Mouse (Mus musculus) layer of hippocampus, postnatal 10 days (tissue): ENCODE data around the gene Adh7. TPM values are rescaled to one million over a fixed set of nuclear protein-coding genes. Genes with fewer than 3 reads are reported as not detected.
A peak's percentile ranks its signal among the peaks of the same experiment; 100 is the strongest.

Source experiments
- DNase-seq, 2 experiments: peaks; one replicate each; pipeline ENCODE4 v3.0.0; 2021; ENCODE audit warnings: low spot score in 2 of 2
- total RNA-seq, 2 experiments: library from RNA; stranded (reverse); gene quantifications; 2 replicates each; pipeline ENCODE4 v1.2.3; 2021

Gene Adh7
- total RNA-seq, 2 experiments from 2014 or later, result 0.21 to 0.47 TPM

DNA sequence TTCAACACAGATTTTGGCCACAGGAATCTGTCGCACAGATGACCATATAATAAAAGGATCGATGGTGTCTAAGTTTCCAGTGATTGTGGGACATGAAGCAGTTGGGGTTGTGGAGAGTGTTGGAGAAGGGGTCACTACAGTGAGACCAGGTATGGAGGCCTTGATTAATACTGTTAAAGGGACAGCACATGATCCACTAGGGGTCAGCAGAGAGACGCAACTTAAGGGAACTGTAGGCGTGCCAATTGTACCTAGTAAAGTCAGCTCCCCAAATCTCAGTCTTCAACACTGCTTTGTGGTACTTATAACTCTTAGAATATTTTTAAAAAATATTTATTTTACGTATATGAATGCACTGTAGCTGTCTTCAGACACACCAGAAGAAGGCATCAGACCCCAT is 5.4 kb downstream of the Adh7 start:
- DNase-seq, result peak; percentile 51 to 54

DNA sequence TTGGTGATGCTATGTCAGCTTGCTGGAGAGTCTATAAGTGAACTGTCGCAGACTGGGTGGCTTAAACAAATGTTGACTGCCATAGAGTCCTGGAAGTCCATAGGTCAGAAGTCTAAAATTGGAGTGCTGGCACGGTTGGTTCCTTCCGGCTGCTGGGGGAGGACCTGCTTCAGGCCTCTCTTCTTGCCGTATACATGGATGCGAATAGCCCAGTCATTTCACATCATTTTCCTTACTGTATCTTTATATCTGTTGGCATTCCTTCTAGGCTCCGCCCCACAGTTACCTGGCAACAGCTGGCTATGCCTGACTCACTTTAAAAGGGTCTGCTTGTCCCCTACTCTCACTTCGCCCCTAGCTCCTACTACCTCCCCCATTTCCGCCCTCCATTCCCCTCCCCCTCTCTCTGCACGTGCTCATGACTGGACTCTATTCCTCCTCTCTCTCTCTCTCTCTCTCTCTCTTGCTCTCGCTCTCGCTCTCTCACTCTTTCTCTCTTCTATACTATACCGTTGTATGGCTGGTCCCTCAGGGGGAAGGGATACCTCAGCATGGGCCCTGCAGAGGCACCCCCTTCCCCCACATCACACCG is 6.9 kb downstream of the Adh7 start:
- DNase-seq, result no peak

GRCm38 (mm10) chr3:138225331-138225730 is 7.8 kb downstream of the Adh7 start:
- DNase-seq, result no peak

- no peak for DNase-seq
These were observed 8.3 kb downstream of the Adh7 start for GRCm38 (mm10) chr3:138225853-138226252.

GRCm38 (mm10) chr3:138226476-138226875 is 8.9 kb downstream of the Adh7 start:
- DNase-seq, result no peak

DNA sequence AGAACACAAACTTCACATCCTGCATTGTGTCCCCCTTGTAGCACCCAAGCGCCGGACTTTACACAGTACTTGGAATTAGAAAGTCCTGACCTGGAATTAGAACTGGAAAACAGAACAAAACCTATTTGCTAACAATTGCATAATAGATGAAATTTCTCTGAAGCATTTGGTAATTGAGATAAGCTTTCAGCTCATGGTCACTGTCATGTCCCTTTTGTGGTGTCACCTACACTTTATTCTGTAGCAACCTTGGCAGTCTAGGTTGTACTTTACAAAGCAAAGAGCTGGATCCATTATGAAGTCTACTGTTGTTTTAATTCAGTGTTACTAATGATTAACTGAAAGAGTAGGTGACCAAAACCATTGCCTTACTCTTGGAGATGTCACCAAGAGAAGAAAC is 9.5 kb downstream of the Adh7 start:
- DNase-seq, result no peak

GRCm38 (mm10) chr3:138227782-138228181 is 10.2 kb downstream of the Adh7 start:
- DNase-seq, result no peak

DNA sequence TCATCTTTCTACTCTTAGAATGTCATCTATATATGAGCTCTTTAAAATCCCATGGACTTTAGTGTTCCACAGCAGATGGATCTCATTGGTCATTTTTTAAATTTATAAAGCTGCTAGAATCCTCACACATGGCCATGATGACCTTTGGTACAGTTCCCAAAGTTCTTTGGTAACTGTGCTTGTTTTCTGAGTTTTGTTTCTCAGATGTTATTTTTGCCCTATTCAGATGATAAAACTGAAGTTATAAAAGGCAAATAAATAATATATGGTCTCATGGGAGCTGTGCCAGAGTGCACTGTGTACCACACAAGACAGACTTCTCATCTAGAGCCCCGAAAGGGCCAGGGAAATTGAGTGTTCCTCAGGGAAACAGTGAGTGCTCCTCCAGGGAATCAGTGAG is 11.9 kb downstream of the Adh7 start:
- no peak for DNase-seq

DNA sequence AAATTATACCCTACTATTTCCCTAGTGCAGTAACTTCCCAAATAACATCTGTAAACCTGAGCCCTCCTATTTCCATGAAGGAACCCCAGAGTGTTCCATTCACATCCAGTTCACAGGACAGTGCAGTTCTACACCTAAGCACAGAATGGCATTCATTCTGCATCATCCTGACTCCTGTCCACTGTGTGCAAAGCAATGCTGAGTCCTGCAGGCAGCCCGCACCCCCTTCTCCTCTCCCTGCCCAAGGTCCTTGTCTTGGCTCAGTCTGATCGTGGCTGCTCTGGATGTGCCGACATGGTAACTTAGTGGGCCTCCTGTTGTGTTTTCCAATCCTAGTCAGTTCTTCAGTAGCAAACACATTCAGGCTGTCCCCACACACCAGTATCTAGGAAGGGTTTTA is 12.7 kb downstream of the Adh7 start:
- no peak for DNase-seq

- no peak for DNase-seq
These were observed 14.0 kb downstream of the Adh7 start for GRCm38 (mm10) chr3:138231531-138231930.

DNA sequence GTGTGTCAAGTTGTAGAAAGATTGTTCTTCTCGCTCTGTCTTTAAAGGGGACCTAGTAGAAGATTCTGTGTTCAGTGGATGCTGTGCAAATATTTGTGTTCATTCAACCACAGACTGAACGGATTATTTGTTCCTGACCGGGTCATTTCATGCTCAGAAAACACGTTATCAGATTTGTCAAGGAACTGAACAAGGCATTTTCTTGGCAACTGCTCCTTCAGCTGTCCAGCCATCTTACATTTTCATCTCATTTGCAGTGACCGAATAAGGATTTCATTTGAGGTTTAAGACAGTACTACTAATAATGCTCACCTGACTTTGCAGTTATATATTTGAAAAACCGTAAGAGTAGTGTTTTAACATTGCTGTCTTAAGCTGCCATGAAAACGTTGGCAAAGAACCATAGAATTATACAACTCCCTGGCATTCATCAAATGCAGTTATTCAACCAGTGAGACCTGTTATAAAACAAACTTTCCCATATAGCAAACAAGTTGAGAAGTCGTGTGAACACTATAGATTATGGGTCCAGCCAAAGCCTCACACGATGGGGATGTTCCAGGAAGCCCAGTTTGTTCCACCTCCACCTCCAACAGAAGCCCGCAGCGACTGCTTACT is 19.1 kb downstream of the Adh7 start:
- no peak for DNase-seq

DNA sequence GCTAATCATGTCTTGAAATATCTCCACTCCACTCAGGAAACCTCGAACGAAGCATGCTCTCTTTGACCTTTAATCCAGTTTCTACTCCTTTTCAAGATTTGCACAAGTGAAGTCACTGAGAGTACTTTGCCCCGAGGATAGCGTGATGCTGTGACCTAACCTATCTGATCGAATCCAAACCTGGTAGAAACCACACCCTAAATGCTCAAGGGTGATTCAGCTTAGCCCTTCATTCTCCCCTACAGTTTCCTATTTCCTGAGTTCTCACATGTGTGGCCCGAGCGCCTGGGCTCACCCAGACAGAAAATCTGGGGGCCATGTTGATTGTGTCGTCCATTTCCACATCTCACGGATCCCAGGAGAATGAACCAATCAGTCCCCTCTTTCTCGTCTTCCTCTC is 20.5 kb downstream of the Adh7 start:
- DNase-seq, result no peak

DNA sequence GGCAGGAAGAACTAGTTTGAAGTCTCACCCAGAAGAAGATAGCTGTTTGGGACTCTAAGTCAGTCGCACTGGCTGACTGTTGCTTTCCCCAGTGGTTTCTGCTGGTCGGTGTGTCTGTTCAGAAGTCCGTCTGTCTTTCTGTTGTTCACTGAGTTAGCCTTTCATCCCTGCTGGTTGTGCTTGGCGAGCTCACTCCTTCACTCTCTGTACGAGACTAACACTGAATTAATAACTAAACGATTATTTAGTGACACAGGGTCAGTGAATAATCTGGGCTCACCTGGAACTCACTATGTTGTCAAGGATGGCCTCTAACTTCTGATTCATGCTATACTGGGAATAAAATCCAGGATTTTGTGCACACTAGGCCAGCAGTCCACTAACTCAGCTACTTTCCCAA is 21.9 kb downstream of the Adh7 start:
- no peak for DNase-seq

DNA sequence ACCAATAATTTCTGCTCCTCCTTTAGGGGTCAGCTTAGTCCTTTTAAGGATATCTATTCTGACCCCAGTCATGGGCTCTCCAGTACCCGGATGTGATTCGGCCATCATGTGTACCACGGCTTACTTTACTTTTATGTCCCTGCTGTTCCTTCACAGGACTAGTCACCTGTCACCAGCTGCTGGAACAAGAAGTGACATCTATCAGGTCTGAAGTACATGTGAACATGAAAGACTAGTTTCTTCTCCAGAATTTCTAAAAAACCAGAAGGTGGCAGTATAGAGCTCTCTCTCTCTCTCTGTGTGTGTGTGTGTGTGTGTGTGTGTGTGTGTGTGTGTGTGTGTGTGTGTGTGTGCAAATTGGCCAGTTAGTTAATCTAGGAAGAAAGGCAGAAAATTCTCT is 22.9 kb downstream of the Adh7 start:
- no peak for DNase-seq

- DNase-seq, result no peak
These were observed 23.4 kb downstream of the Adh7 start for GRCm38 (mm10) chr3:138240942-138241341.

DNA sequence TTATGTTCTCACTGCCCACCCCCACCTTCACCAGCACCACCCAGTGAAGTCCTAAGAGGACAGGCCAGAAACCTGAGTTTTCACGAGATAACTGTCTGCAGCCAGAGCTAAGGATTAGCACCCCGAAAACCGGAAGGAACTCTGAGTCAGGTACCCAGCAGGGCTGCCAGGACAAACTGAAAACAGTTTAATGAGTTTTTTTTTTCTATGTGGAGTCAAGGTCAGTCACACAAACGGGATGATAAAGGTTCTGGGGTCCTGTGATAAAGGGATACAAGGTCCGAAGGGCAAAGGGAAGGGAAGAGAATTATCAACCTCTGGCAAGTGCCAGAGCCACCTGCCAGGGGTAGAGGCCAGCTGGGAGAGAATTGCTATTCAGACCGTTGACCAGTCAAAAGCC is 23.8 kb downstream of the Adh7 start:
- DNase-seq, result no peak

DNA sequence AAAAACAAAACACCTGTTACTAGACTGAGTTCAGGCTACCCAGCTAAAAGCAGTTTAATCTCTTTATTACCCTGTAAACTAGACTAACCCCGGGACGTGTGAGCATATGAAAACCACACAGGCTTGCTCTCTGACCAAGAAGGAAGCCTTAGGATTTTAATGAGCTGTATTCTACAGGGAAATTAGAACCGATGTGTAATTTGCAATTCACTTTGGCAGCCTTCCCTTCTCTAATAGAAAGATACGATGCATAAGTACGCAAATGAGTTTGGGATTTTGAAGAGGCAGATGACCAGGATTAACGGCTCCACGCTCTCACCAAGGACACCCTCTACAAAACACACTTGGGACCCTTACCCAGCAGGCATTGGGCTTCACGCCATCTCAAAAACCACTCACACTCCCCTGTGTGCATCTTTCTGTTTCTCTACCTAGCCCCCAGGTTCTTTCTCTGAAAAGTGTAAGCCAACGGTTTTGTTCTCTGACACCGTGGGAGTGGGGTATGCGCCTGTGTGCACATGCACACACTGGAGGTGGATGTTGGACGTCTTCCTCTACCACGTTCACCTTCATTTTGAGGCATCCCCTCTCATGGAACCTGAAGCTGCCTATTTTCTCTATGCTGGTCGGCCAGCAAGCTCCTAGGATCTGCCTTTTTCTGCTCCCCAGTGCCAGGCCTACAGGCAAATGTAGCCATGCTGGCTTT is 24.6 kb downstream of the Adh7 start:
- no peak for DNase-seq

GRCm38 (mm10) chr3:138242933-138243332 is 25.4 kb downstream of the Adh7 start:
- no peak for DNase-seq

- DNase-seq, result no peak
These were observed 26.8 kb downstream of the Adh7 start for GRCm38 (mm10) chr3:138244338-138244874.

DNA sequence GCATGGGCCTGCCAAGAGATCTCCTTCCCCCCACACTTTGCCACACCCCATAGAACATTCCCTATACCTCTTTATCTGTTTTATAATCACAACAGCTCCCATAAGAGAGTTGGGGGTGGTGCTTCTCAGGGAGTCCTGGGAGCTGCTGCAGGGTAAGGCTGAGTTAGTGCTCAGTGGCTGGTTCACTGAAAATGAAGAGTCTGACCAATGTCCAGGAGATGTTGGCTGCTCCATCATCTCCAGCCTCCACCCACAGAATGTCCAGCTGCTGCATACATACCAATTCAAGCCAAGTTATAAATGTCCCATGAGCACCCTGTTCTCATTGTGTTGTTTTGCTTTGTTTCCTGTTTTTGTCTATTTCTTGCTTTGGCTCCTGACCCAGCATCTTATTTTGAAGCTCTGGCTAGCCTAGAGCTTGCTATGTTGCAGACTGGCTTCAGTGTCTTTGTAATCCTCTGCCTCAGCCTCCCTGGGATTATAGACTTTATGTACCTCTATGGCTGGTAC is 29.0 kb downstream of the Adh7 start:
- no peak for DNase-seq

DNA sequence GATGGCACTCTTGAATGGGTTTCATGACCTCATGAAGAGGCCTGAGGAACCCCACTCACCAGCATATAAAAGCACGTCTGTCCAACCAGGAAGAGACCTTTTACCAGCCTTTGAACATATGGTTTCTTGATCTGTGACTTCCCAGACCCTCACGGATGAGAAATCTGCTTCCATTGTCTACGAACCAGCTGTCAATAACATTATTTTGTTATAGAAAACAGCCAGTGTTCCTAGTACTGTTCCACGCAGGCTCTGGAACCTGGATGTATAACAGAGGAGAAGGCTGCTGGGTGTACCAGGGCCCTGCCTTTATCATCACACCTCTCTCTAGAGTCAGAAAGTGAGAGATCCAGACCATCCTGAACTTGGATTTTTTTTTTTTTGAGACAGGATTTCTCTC is 29.7 kb downstream of the Adh7 start:
- no peak for DNase-seq

DNA sequence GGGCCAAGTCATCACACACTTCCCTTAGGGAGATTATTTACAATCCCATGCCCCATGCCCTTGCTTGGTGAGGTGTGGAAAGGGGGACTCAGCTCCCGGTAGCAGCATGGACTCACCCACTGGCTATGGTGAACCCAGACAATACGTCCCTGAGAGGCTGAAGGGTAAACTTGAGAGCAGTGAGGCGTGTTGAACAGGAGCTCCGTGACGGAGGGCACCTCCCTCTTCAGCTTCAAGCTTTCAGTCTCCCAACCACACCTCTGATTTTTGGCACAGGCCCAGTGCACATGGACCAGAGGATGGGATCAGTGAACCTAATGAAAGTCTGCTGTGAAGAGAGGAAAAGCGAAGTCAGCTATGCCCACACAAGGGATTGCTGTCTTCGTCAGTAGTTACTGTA is 30.5 kb downstream of the Adh7 start:
- no peak for DNase-seq
